Mouse (Mus musculus) kidney, embryonic 15.5 days (tissue): Measurements from ENCODE around the gene Tbx3. TPM values are rescaled to one million over a fixed set of nuclear protein-coding genes. Genes with fewer than 3 reads are reported as not detected.

ENCODE experiments used
- ATAC-seq: fragments of 200-750 bp; cut with Nextera tagmentation; replicated peaks from 2 replicates; pipeline ENCODE4 v1.8.0; 2017; ENCODE audit warnings: moderate TSS enrichment; ENCODE audit not compliant: low FRiP score
- H3K27ac ChIP-seq: fragments of 300-500 bp; sonication (generic); 2 replicates; pipeline ENCODE4 v1.5.1; 2015; ENCODE audit warnings: mild to moderate bottlenecking, inconsistent platforms
- H3K27me3 ChIP-seq: fragments of 300-500 bp; sonication (generic); 2 replicates; pipeline ENCODE4 v1.6.1; 2015; ENCODE audit warnings: inconsistent platforms
- H3K36me3 ChIP-seq: fragments of 300-500 bp; sonication (generic); 2 replicates; pipeline ENCODE4 v1.6.1; 2015; ENCODE audit warnings: inconsistent platforms
- H3K4me1 ChIP-seq: fragments of 300-500 bp; sonication (generic); 2 replicates; pipeline ENCODE4 v1.6.1; 2015; ENCODE audit warnings: inconsistent platforms
- H3K4me2 ChIP-seq: fragments of 300-500 bp; sonication (generic); 2 replicates; pipeline ENCODE4 v1.6.1; 2015; ENCODE audit warnings: moderate library complexity, mild to moderate bottlenecking, inconsistent platforms
- H3K4me3 ChIP-seq: fragments of 300-500 bp; sonication (generic); replicated peaks from 2 replicates; pipeline ENCODE4 v1.5.1; 2015; ENCODE audit warnings: mild to moderate bottlenecking, inconsistent platforms
- H3K9ac ChIP-seq: fragments of 300-500 bp; sonication (generic); 2 replicates; pipeline ENCODE4 v1.6.1; 2015; ENCODE audit warnings: mild to moderate bottlenecking, inconsistent platforms
- H3K9me3 ChIP-seq: fragments of 300-500 bp; sonication (generic); replicated peaks from 2 replicates; pipeline ENCODE4 v1.6.1; 2016; ENCODE audit warnings: inconsistent platforms
- WGBS: fragments of 180-500 bp; shearing (Covaris S2); methylation state at CpG from one replicate; pipeline ENCODE4 v1.1.7; 2015; ENCODE audit warnings: mixed read lengths; 5-methylcytosine and 5-hydroxymethylcytosine counted together
- polyA plus RNA-seq: library from polyadenylated mRNA; unstranded; fragments of >200 nt; fragmentation: Nextera tagmentation; extraction: Ambion mirVana; gene quantifications from 2 replicates; pipeline ENCODE4 v1.2.1, GENCODE M21; 2015

Gene Tbx3
- 51.1 and 54.4 TPM in 2 replicates for polyA plus RNA-seq

GRCm38 (mm10) chr5:119670566-119671108 lies at the start of gene Tbx3:
Gene Tbx3, plus strand, starts transcription at chr5:119670669.
- peak within 1 kb of the TSS; percentile 51 for H3K4me3 ChIP-seq
- peaks cover 55% of the 10 kb centered on the region for H3K4me1 ChIP-seq
- H3K27me3 ChIP-seq: peaks cover 95% of the 10 kb centered on the region
- peak within 1 kb of the TSS; percentile 98 for H3K27ac ChIP-seq
- peak; percentile 95 for ATAC-seq
- no peaks in the 10 kb centered on the region for H3K36me3 ChIP-seq
- under 1% methylated on average over 43 of the region's 43 CpGs for WGBS
- H3K9ac ChIP-seq: peak within 1 kb of the TSS; percentile 58
- H3K4me2 ChIP-seq: peak within 1 kb of the TSS; percentile 84
- no peaks in the 10 kb centered on the region for H3K9me3 ChIP-seq

DNA sequence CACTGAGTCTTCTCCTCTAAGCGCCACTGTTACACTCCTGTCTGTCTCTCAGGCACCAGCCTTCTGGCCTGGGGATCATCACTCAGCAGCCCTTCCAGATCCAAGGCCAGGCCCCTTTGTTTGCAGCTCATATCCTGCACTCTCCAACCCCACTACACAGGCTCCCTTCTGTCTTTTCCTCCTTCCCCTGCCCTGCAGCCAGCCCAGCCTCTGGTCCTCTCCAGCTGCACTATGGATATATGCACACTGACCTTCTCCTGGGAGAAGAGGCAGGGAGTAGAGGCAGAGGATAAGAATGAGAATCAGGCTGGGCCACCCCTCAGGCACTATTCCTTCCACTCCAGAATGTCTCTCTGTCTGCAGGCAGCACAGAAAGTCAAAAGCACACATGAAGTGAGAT lies 48.4 kb upstream of the Tbx3 start:
- peaks cover 47% of the 10 kb centered on the region for H3K27me3 ChIP-seq
- peaks cover 38% of the 10 kb centered on the region for H3K4me1 ChIP-seq
- H3K27ac ChIP-seq: no peak overlapping the region; the same call in 1 of the 2 replicates
- H3K9me3 ChIP-seq: no peaks in the 10 kb centered on the region
- no peak overlapping the region for H3K4me2 ChIP-seq
- ATAC-seq: no peak
- no peaks in the 10 kb centered on the region for H3K36me3 ChIP-seq
- H3K4me3 ChIP-seq: no peak overlapping the region
- 92% methylated on average over 1 of the region's 1 CpGs for WGBS
- no peak overlapping the region for H3K9ac ChIP-seq

- no peak overlapping the region for H3K27ac ChIP-seq
- no peaks in the 10 kb centered on the region for H3K36me3 ChIP-seq
- WGBS: 24% methylated on average over 1 of the region's 1 CpGs
- no peak overlapping the region for H3K9ac ChIP-seq
- peaks cover 59% of the 10 kb centered on the region for H3K27me3 ChIP-seq
- H3K9me3 ChIP-seq: no peaks in the 10 kb centered on the region
- H3K4me1 ChIP-seq: peaks cover 60% of the 10 kb centered on the region
- H3K4me3 ChIP-seq: no peak overlapping the region
- ATAC-seq: no peak
- no peak overlapping the region for H3K4me2 ChIP-seq
Measured at GRCm38 (mm10) chr5:119624554-119624953, 45.9 kb upstream of the Tbx3 start.

DNA sequence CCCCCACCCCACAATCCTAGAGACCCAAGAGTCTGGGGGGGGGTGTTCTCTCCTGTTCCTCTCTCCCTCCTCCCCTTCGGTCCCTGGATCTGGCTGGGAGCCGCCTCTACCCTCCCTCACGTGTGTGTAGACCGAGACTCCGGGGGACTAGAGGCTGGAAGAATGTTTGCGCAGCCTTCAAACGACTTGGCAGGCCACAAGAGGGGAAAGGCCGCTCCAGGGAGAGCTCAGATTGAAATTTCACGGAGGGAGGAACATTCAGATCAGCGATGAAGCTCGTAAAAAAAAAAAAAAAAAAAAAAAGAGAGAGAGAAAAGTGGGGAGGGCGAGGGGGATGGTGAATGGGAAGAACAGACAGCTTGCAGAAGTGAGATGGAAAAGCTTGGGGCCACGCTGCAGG lies 44.9 kb upstream of the Tbx3 start:
- Histone ChIP-seq H3K36me3 (no peaks in the 10 kb centered on the region), H3K9me3 (no peaks in the 10 kb centered on the region), H3K4me3 (no peak overlapping the region), H3K4me2 (no peak overlapping the region), H3K9ac (no peak overlapping the region), H3K27ac (no peak overlapping the region), H3K27me3 (peaks cover 68% of the 10 kb centered on the region), H3K4me1 (peaks cover 54% of the 10 kb centered on the region)
- no peak for ATAC-seq
- WGBS: 7% methylated on average over 13 of the region's 13 CpGs

DNA sequence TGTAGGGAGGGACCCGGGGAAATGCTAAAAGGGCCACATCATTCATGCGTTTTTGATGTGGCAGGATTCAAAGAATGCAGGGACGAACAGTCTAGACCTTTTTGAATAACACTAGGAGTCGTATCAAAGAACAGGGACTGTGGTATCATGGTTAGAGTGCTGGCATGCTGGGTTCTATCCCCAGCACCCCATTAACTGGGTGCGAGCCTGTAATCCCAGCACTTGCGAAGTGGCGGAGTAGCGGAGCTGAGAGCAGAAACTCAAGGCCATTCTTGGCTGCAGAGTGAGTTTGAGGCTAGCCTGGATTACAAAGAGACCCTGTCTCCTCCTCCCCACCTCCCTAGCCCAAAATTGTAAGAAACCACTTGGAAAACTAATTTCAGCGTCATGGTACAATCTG lies 44.3 kb upstream of the Tbx3 start:
- Histone ChIP-seq H3K4me1 (peaks cover 54% of the 10 kb centered on the region), H3K27me3 (peaks cover 70% of the 10 kb centered on the region), H3K4me2 (no peak overlapping the region), H3K9ac (no peak overlapping the region), H3K36me3 (no peaks in the 10 kb centered on the region), H3K27ac (no peak overlapping the region), H3K4me3 (no peak overlapping the region), H3K9me3 (no peaks in the 10 kb centered on the region)
- no peak for ATAC-seq
- WGBS: 23% methylated on average over 9 of the region's 9 CpGs

- Histone ChIP-seq H3K9ac (no peak overlapping the region), H3K4me3 (peak overlapping the region; percentile 31), H3K9me3 (no peaks in the 10 kb centered on the region), H3K27ac (peak overlapping the region; percentile 38; the same call in 1 of the 2 replicates), H3K4me1 (peaks cover 54% of the 10 kb centered on the region), H3K4me2 (peak overlapping the region; percentile 51), H3K36me3 (no peaks in the 10 kb centered on the region), H3K27me3 (peaks cover 70% of the 10 kb centered on the region)
- no peak for ATAC-seq
- WGBS: 5% methylated on average over 22 of the region's 22 CpGs
Measured at GRCm38 (mm10) chr5:119626662-119627061, 43.8 kb upstream of the Tbx3 start.

DNA sequence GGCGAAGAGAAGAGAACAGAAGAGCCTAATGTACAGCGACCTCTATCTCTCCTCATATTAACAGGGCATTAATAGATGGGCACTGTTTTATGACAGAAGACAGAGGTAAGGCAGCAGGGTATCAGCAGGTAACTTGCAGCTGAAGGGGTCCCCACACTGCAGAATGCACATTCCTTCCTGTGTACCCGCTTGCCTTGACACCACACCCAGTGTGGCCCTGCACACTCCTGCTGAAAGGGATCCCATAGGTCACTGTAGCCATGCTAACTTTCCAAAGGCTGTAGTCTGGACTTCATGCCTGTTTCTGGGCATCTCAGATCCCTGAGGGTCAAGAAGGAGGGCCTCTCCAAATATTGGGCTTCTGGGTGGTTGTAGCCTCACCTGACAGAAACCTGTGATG lies 42.4 kb upstream of the Tbx3 start:
- Histone ChIP-seq H3K9me3 (no peaks in the 10 kb centered on the region), H3K4me2 (no peak overlapping the region), H3K4me3 (no peak overlapping the region), H3K9ac (no peak overlapping the region), H3K27me3 (peaks cover 66% of the 10 kb centered on the region), H3K27ac (no peak overlapping the region), H3K4me1 (peaks cover 49% of the 10 kb centered on the region), H3K36me3 (no peaks in the 10 kb centered on the region)
- no peak for ATAC-seq
- WGBS: 68% methylated on average over 3 of the region's 3 CpGs

GRCm38 (mm10) chr5:119628746-119629327 lies 41.6 kb upstream of the Tbx3 start:
- Histone ChIP-seq H3K36me3 (no peaks in the 10 kb centered on the region), H3K4me3 (no peak overlapping the region), H3K4me1 (peaks cover 49% of the 10 kb centered on the region), H3K4me2 (no peak overlapping the region), H3K9ac (no peak overlapping the region), H3K27ac (no peak overlapping the region), H3K9me3 (no peaks in the 10 kb centered on the region), H3K27me3 (peaks cover 60% of the 10 kb centered on the region)
- no peak for ATAC-seq
- 21% methylated on average over 11 of the region's 12 CpGs for WGBS

- ATAC-seq: no peak
Measured at GRCm38 (mm10) chr5:119633581-119633980, 36.9 kb upstream of the Tbx3 start.

DNA sequence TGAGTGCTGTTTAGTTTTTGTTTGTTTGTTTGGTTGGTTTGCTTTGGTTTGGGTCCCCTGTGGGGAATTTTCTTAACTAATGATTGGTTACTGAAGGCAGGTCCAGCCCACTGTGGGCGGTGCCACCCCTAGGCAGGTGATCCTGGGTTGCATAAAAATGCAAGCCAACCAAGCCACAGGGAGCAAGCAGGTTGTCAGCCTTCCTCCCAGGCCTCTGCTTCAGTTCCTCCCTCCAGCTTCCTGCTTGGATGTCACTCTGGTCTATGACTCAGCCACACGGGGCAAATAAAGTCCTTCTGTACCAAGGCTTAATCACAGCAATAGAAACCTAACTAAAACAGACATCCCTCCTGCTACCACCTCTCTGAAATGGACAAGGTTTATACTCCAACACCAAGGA lies 35.6 kb upstream of the Tbx3 start:
- 59% methylated on average over 2 of the region's 2 CpGs for WGBS
- Histone ChIP-seq H3K27ac (no peak overlapping the region), H3K9ac (no peak overlapping the region), H3K4me1 (peaks cover 18% of the 10 kb centered on the region), H3K27me3 (peaks cover 19% of the 10 kb centered on the region), H3K9me3 (no peaks in the 10 kb centered on the region), H3K36me3 (no peaks in the 10 kb centered on the region), H3K4me3 (no peak overlapping the region), H3K4me2 (no peak overlapping the region)
- ATAC-seq: no peak

More at GRCm38 (mm10) chr5:119633581-119633980, 36.9 kb upstream of the Tbx3 start:
- no peak overlapping the region for H3K4me2 ChIP-seq
- H3K36me3 ChIP-seq: no peaks in the 10 kb centered on the region
- no peaks in the 10 kb centered on the region for H3K9me3 ChIP-seq
- H3K9ac ChIP-seq: no peak overlapping the region
- WGBS: 91% methylated on average over 4 of the region's 4 CpGs
- no peak overlapping the region for H3K27ac ChIP-seq
- H3K4me3 ChIP-seq: no peak overlapping the region
- peaks cover 27% of the 10 kb centered on the region for H3K4me1 ChIP-seq
- H3K27me3 ChIP-seq: peaks cover 25% of the 10 kb centered on the region

DNA sequence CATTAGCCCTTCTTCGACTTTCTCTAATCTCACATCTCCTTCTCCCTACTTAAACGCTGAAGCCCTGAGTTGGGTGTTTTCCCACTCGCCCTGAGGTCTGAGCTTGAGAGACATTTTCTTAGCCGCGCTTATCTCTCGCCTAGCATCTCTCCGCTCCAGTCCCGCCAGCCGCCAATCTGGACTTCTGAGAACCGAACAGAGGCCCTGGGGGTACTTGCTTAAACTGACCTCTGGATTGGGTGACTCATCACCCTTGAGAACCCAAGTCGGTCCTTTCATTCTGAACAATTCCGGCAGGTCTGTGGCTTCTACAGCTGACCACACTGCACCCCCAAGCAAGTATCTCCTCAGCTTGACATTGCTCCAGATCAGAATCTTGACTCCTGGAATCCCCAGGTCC lies 32.2 kb upstream of the Tbx3 start:
- 44% methylated on average over 12 of the region's 12 CpGs for whole genome bisulfite sequencing

GRCm38 (mm10) chr5:119641094-119641493 lies 29.4 kb upstream of the Tbx3 start:
- H3K9me3 ChIP-seq: no peaks in the 10 kb centered on the region
- no peak for ATAC-seq
- no peak overlapping the region for H3K27ac ChIP-seq
- H3K4me2 ChIP-seq: no peak overlapping the region
- 76% methylated on average over 9 of the region's 9 CpGs for WGBS
- H3K4me1 ChIP-seq: peaks cover 37% of the 10 kb centered on the region
- no peak overlapping the region for H3K4me3 ChIP-seq
- no peak overlapping the region for H3K9ac ChIP-seq
- H3K27me3 ChIP-seq: peaks cover 31% of the 10 kb centered on the region
- no peaks in the 10 kb centered on the region for H3K36me3 ChIP-seq

More for the DNA sequence above, 32.2 kb upstream of the Tbx3 start:
- no peak overlapping the region for H3K4me2 ChIP-seq
- no peaks in the 10 kb centered on the region for H3K36me3 ChIP-seq
- H3K9ac ChIP-seq: no peak overlapping the region
- H3K4me1 ChIP-seq: peaks cover 32% of the 10 kb centered on the region
- peak overlapping the region; percentile 32 for H3K27ac ChIP-seq
- no peak overlapping the region for H3K4me3 ChIP-seq
- no peaks in the 10 kb centered on the region for H3K9me3 ChIP-seq
- H3K27me3 ChIP-seq: peaks cover 28% of the 10 kb centered on the region
- ATAC-seq: no peak
